24 mouse cellular contexts compared by ENCODE assay signal in genomic region chr7:87846082-87846481, GRCm38 (mm10).
"Had no signal": no experiment of that assay in that cellular context is flagged by ENCODE, and none has a peak within 500 bp of the region (broad histone marks: within the 10 kb centered on the region; RNA-seq: fewer than 3 reads in every experiment).

No protein-coding gene starts in this region.

- H3K4me3 ChIP-seq: gastrocnemius, adult 2 months; heart, embryonic 10.5 days; heart, embryonic 12.5 days; hindbrain, embryonic 10.5 days; hindbrain, embryonic 12.5 days; intestine, embryonic 15.5 days; layer of hippocampus, adult 2 months; left cerebral cortex, adult 2 months; limb, embryonic 10.5 days; limb, embryonic 12.5 days had no signal

- H3K9ac ChIP-seq: heart, embryonic 12.5 days; hindbrain, embryonic 12.5 days; hindbrain, embryonic 14.5 days; intestine, embryonic 15.5 days; limb, embryonic 12.5 days had no signal

- H3K36me3 ChIP-seq: heart, embryonic 10.5 days; heart, embryonic 12.5 days; hindbrain, embryonic 10.5 days; hindbrain, embryonic 12.5 days; intestine, embryonic 15.5 days; limb, embryonic 10.5 days; limb, embryonic 12.5 days had no signal

- H3K9me3 ChIP-seq: heart, embryonic 10.5 days; heart, embryonic 12.5 days; hindbrain, embryonic 10.5 days; hindbrain, embryonic 12.5 days; intestine, embryonic 15.5 days; limb, embryonic 10.5 days; limb, embryonic 12.5 days had no signal

- H3K27ac ChIP-seq: gastrocnemius, adult 2 months; heart, embryonic 10.5 days; hindbrain, embryonic 10.5 days; hindbrain, embryonic 12.5 days; hindbrain, embryonic 14.5 days; intestine, embryonic 15.5 days; layer of hippocampus, adult 2 months; left cerebral cortex, adult 2 months; limb, embryonic 10.5 days; limb, embryonic 12.5 days had no signal

- H3K4me2 ChIP-seq: heart, embryonic 12.5 days; hindbrain, embryonic 12.5 days; hindbrain, embryonic 14.5 days; intestine, embryonic 15.5 days; limb, embryonic 12.5 days had no signal

- H3K27me3 ChIP-seq: heart, embryonic 12.5 days; hindbrain, embryonic 12.5 days; intestine, embryonic 15.5 days; limb, embryonic 12.5 days had no signal

- H3K4me1 ChIP-seq: heart, embryonic 10.5 days; heart, embryonic 12.5 days; hindbrain, embryonic 10.5 days; hindbrain, embryonic 12.5 days; intestine, embryonic 15.5 days; limb, embryonic 10.5 days; limb, embryonic 12.5 days had no signal

- DNase-seq: gastrocnemius, adult 2 months; gastrocnemius, postnatal 10 days; gastrocnemius, postnatal 25 days; heart, adult 18-20 months; heart, postnatal 10 days; heart, postnatal 4 days; kidney, adult 18-20 months; kidney, adult 8-10 months; kidney, postnatal 10 days; kidney, postnatal 25 days; kidney, postnatal 4 days had no signal

- ATAC-seq: hindbrain, embryonic 16.5 days; inflammation-experienced regulatory T-cells, adult 6 months; intestine, embryonic 15.5 days; intestine, postnatal 0 days had no signal
